Mouse (Mus musculus) layer of hippocampus, adult 9-11 months (tissue): Measurements from ENCODE around the gene Prdx2.

Experiments used
- DNase-seq: peaks from one replicate; pipeline ENCODE4 v3.0.0; 2022

Gene Prdx2

DNA sequence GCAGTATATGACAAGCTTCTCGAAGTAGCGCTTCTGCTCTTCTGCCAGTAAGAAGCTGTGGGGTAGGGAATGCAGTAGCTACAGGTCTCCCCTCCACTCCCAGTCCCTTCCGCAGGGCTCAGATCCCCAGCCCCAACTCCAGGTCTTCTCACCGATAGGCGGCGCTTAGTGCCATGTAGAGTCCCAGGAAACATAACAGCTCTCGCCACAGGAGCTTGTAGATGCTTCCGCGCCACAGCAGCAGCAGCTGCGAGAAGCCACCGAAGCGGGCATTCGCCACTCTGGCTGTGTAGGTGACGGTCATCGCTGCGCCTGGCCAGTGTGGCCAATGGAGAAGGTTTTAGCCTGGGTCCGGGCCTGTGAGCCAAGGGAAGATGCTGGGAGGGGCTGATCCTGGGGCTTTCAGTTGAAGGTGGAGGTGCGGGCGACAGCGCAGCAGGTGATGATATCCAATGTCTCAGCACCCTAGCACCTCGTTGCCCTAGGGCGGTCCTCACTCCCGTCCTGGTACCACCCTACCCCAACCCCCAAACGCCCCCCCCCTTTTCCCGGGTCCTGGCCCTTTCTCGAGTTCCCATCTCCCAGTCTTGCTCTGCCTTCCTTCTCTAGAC, 43.9 kb downstream of the Prdx2 start:
- DNase-seq = peak; percentile 85

DNA sequence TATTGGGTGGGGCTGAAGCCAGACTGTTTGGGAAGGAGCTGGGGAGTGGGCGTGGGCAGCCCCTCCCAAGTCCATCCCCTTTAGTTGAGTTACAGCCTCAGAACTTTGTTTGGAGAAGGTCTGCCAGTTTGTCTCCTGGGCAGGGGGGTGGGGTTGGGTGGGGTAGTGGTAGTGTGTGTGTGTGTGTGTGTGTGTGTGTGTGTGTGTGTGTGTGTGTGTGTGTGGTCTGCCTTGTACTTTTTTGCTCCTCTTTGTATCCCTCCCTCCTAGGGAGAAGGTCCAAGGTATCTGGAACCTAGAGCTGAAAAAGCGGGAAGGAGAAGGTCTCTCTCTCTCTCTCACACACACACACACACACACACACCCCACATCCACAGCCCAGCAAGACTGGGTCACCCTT, 45.0 kb downstream of the Prdx2 start, which contains the start of gene Best2:
Gene Best2, minus strand, starts transcription at position 101 of the 400 bp plus-strand sequence.
- DNase-seq = no peak

DNA sequence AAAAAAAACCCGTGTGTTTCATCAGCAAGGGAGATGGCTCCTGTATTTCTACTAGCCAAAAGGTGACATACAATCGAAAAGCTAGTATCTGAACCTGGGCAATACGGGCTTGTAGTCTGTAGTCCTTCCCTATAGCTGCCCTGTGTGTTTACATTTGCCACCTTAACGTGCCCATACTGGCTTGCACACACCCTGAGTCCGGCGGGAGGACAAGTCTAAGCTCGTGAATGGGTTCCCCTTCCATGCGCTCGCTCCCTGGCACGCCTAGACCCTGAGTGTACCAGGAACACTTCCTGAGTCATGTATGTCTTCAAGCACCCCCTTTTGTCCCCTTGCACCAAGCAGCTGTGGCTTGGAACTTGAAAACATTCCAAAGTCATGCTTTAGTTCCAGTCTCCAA, 47.3 kb downstream of the Prdx2 start:
- no peak for DNase-seq

DNA sequence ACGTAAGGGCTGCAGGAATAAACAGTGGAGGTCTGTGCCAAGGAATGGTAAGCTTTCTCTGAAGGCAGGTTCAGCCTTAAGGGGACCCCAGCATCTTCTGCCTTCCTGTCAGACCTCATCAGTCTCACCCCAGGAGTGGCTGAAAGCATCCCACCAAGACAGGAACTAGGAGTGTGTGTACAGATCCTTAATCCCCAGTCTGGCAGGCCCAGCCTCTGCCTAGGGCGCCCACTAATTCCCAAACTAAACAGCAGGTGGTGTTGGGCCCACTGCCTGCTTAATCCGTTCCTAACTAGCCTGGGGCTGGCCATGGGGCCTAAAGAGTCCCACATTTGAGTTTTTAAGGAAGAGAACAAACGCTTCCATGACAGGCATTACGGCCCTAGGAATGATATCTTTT, 47.8 kb downstream of the Prdx2 start:
- DNase-seq = no peak

DNA sequence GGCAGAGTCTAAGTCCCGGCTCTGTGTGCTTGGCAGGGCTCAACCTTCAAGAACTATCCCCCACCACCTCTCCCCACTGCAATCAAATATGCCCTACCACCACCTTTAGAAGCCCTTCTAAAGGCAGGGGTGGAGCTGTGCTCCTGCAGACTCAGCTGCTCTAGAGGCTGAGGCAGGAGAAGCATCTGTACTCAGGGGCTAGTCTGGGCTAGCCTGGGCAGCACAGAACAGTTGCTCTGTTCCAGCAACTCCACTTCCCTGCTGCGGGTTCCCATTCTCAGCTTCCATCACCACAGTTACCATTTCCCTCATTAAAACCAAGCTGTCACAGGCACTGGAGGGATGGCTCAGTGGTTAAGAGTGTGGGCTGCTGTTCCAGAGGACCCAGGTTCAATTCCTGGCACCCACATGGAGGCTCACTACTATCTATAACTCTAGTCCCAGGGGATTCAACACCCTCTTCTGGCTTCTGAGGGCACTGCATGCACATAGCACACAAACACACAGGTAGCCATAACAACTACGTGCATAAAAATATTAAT, 52.2 kb downstream of the Prdx2 start:
- no peak for DNase-seq

DNA sequence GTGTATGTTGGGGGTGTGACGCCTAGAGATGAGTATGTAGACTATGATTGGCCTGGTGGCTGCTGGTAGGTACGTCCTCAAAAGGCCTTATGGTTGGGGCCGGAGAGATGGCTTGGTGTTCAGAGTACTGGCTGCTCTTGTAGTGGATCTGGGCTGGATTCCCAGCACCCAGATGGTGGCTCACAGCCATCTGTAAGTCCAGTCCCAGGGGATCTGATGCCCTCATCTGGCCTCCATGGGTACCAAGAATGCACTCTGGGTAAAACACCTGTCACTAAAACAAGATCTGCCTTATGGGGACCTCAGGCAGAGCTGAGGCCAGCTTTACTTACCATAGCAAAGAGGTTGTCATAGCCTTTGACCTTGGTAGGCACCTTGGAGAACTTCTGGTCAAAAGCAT, 54.5 kb downstream of the Prdx2 start:
- DNase-seq = no peak
